Mouse (Mus musculus) intestine, postnatal 0 days (tissue): ENCODE measurements around the gene Rnase12. TPM values are rescaled to one million over a fixed set of nuclear protein-coding genes. Genes with fewer than 3 reads are reported as not detected.

Experiments used
- ATAC-seq: fragments of 200-750 bp; cut with Nextera tagmentation; 2 replicates; pipeline ENCODE4 v1.8.0; 2017; ENCODE audit warnings: mild to moderate bottlenecking, moderate TSS enrichment, moderate library complexity
- H3K27ac ChIP-seq: fragments of 300-500 bp; sonication (generic); 2 replicates; pipeline ENCODE4 v1.5.1; 2014; ENCODE audit warnings: mild to moderate bottlenecking, low read depth, low read length, moderate library complexity
- H3K27me3 ChIP-seq: fragments of 300-500 bp; sonication (generic); replicated peaks from 2 replicates; pipeline ENCODE4 v1.6.1; 2014; ENCODE audit warnings: low read length, mixed read lengths; ENCODE audit not compliant: control insufficient read depth, insufficient read depth
- H3K36me3 ChIP-seq: fragments of 300-500 bp; sonication (generic); 2 replicates; pipeline ENCODE4 v1.6.1; 2014; ENCODE audit warnings: mild to moderate bottlenecking, moderate library complexity; ENCODE audit not compliant: control insufficient read depth, insufficient read depth
- H3K4me1 ChIP-seq: fragments of 300-500 bp; sonication (generic); replicated peaks from 2 replicates; pipeline ENCODE4 v1.6.1; 2014; ENCODE audit warnings: antibody characterized with exemption, low read length, mixed read lengths; ENCODE audit not compliant: control insufficient read depth, insufficient read depth
- H3K4me2 ChIP-seq: fragments of 300-500 bp; sonication (generic); replicated peaks from 2 replicates; pipeline ENCODE4 v1.6.1; 2014; ENCODE audit warnings: low read depth, mild to moderate bottlenecking, moderate library complexity
- H3K4me3 ChIP-seq: fragments of 300-500 bp; sonication (generic); 2 replicates; pipeline ENCODE4 v1.5.1; 2014; ENCODE audit warnings: low read depth, low read length
- H3K9ac ChIP-seq: fragments of 300-500 bp; sonication (generic); 2 replicates; pipeline ENCODE4 v1.6.1; 2014; ENCODE audit warnings: mild to moderate bottlenecking, low read depth, low read length
- H3K9me3 ChIP-seq: fragments of 300-500 bp; sonication (generic); 2 replicates; pipeline ENCODE4 v1.6.1; 2016; ENCODE audit warnings: mixed run types; ENCODE audit not compliant: control insufficient read depth
- CTCF ChIP-seq: sonication (generic); IDR thresholded peaks from 2 replicates; pipeline ENCODE4 v1.5.1; 2016; ENCODE audit warnings: low read depth, mild to moderate bottlenecking, control low read depth, antibody characterized with exemption, moderate library complexity
- WGBS: fragments of 180-500 bp; shearing (Covaris S2); extraction: QIAGEN DNeasy Blood & Tissue Kit; methylation state at CpG from one replicate; pipeline ENCODE4 v1.1.7; 2014; 5-methylcytosine and 5-hydroxymethylcytosine counted together
- polyA plus RNA-seq: library from polyadenylated mRNA; unstranded; fragments of >200 nt; fragmentation: Nextera tagmentation; extraction: Ambion mirVana; gene quantifications from 2 replicates; pipeline ENCODE4 v1.2.1, GENCODE M21; 2015

The Rnase12 gene
- polyA plus RNA-seq, 1 experiment from 2014 or later: 0.90 TPM

- H3K9me3 ChIP-seq: no peaks in the 10 kb centered on the region
- no peak overlapping the region for H3K27ac ChIP-seq
- ATAC-seq: no peak
- no peaks in the 10 kb centered on the region for H3K27me3 ChIP-seq
- H3K36me3 ChIP-seq: no peaks in the 10 kb centered on the region
- no peak overlapping the region for H3K9ac ChIP-seq
- WGBS: 57% methylated on average over 5 of the region's 5 CpGs
- no peak overlapping the region for H3K4me2 ChIP-seq
- no peak overlapping the region for H3K4me3 ChIP-seq
- H3K4me1 ChIP-seq: no peaks in the 10 kb centered on the region
- TF ChIP-seq CTCF: no peak
Observed at GRCm38 (mm10) chr14:51053176-51053575, 4.3 kb downstream of the Rnase12 start.

- H3K4me3 ChIP-seq: no peak overlapping the region
- H3K27me3 ChIP-seq: no peaks in the 10 kb centered on the region
- H3K36me3 ChIP-seq: no peaks in the 10 kb centered on the region
- no peak overlapping the region for H3K4me2 ChIP-seq
- no peak overlapping the region for H3K27ac ChIP-seq
- no peaks in the 10 kb centered on the region for H3K4me1 ChIP-seq
- H3K9me3 ChIP-seq: no peaks in the 10 kb centered on the region
- 61% methylated on average over 5 of the region's 5 CpGs for WGBS
- no peak for ATAC-seq
- H3K9ac ChIP-seq: no peak overlapping the region
- no peak for TF ChIP-seq CTCF
Observed at GRCm38 (mm10) chr14:51051941-51052340, 5.5 kb downstream of the Rnase12 start.

GRCm38 (mm10) chr14:51050063-51050462, 7.4 kb downstream of the Rnase12 start, which contains the start of gene Rnase11:
Gene Rnase11 (minus strand): TSS chr14:51050163.
- Histone ChIP-seq H3K4me1 (no peaks in the 10 kb centered on the region), H3K9me3 (no peaks in the 10 kb centered on the region), H3K9ac (no peak within 1 kb of the TSS), H3K4me2 (no peak within 1 kb of the TSS), H3K27me3 (no peaks in the 10 kb centered on the region), H3K4me3 (no peak within 1 kb of the TSS), H3K27ac (no peak within 1 kb of the TSS), H3K36me3 (no peaks in the 10 kb centered on the region)
- ATAC-seq: no peak
- no peak for TF ChIP-seq CTCF
- WGBS: 79% methylated on average over 2 of the region's 2 CpGs

GRCm38 (mm10) chr14:51047846-51048245, 9.6 kb downstream of the Rnase12 start:
- no peaks in the 10 kb centered on the region for H3K36me3 ChIP-seq
- no peak overlapping the region for H3K27ac ChIP-seq
- no peak overlapping the region for H3K4me2 ChIP-seq
- H3K27me3 ChIP-seq: no peaks in the 10 kb centered on the region
- no peak overlapping the region for H3K4me3 ChIP-seq
- H3K9me3 ChIP-seq: no peaks in the 10 kb centered on the region
- no peak for ATAC-seq
- H3K9ac ChIP-seq: no peak overlapping the region
- WGBS: 35% methylated on average over 5 of the region's 5 CpGs
- H3K4me1 ChIP-seq: no peaks in the 10 kb centered on the region
- TF ChIP-seq CTCF: no peak

GRCm38 (mm10) chr14:51041769-51042168, 15.7 kb downstream of the Rnase12 start, which contains the start of gene Rnase9:
Gene Rnase9 (minus strand): TSS chr14:51041869.
- H3K9ac ChIP-seq: no peak within 1 kb of the TSS
- H3K4me3 ChIP-seq: no peak within 1 kb of the TSS
- ATAC-seq: no peak
- no peaks in the 10 kb centered on the region for H3K9me3 ChIP-seq
- no peaks in the 10 kb centered on the region for H3K27me3 ChIP-seq
- TF ChIP-seq CTCF: no peak
- WGBS: 82% methylated on average over 6 of the region's 6 CpGs
- no peak within 1 kb of the TSS for H3K4me2 ChIP-seq
- H3K4me1 ChIP-seq: no peaks in the 10 kb centered on the region
- H3K27ac ChIP-seq: no peak within 1 kb of the TSS
- no peaks in the 10 kb centered on the region for H3K36me3 ChIP-seq

GRCm38 (mm10) chr14:51036214-51036613, 21.2 kb downstream of the Rnase12 start:
- no peaks in the 10 kb centered on the region for H3K36me3 ChIP-seq
- no peak overlapping the region for H3K27ac ChIP-seq
- no peaks in the 10 kb centered on the region for H3K4me1 ChIP-seq
- no peak overlapping the region for H3K4me2 ChIP-seq
- H3K27me3 ChIP-seq: no peaks in the 10 kb centered on the region
- no peak for TF ChIP-seq CTCF
- no peak overlapping the region for H3K9ac ChIP-seq
- 83% methylated on average over 4 of the region's 4 CpGs for WGBS
- H3K4me3 ChIP-seq: no peak overlapping the region
- H3K9me3 ChIP-seq: no peaks in the 10 kb centered on the region
- no peak for ATAC-seq

- TF ChIP-seq CTCF: no peak
- no peaks in the 10 kb centered on the region for H3K36me3 ChIP-seq
- no peak overlapping the region for H3K4me3 ChIP-seq
- 46% methylated on average over 1 of the region's 1 CpGs for WGBS
- no peak overlapping the region for H3K9ac ChIP-seq
- H3K9me3 ChIP-seq: no peaks in the 10 kb centered on the region
- H3K4me1 ChIP-seq: no peaks in the 10 kb centered on the region
- ATAC-seq: no peak
- H3K27ac ChIP-seq: no peak overlapping the region
- no peak overlapping the region for H3K4me2 ChIP-seq
- no peaks in the 10 kb centered on the region for H3K27me3 ChIP-seq
Observed at GRCm38 (mm10) chr14:51035206-51035605, 22.3 kb downstream of the Rnase12 start.
